Mouse (Mus musculus): ENCODE measurements at regions not wholly inside any gene's neighbourhood (a gene's known extent, or its start where the extent isn't known, plus 50 kb on each side); places are given as distances from the start of the nearest gene placed in this dataset.
A peak's percentile ranks its signal among the peaks of the same experiment; 100 is the strongest.

DNA sequence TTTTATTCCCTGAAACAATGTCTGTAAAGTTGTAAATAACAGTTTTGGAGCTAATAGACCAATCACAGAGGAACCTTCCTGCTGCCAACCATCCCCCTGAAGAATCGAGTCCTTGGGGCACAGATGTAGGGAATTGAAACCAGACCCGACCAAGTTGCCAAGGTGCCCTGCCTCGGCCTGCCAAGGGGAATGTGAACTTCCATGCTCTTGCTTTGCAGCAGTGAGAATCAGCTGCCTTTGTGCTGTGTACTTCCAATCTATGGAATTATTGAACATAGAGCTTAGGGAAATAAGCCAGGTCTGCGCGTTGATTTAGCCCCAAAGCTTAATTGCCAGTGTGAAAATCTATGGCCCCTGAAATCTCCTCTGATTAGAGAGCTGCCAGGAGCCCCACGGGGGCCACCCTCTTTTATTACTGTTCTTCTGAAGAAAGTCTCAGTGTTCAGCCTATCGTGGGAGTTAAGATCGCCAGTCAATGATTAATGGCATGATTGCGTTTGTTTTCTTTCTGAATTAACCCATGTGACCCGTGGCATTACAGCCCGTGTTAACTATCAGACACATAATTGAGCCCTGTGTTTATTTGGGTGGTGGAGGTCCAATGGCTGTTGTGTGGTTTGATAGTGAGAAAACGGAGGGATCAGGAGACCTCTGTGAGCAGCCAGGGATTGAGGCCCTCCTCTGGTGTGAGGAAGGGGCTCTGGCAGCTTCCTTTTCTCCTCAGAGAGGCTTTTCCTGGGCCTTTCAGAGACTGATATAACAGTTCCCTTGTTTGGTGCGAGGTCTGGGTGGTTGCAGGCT is 266.9 kb downstream of the Tbc1d1 start:
- H3K4me3 ChIP-seq (replicated peaks; ENCODE audit: insufficient read depth, low read depth, low read length), result no peak overlapping the region
- no peaks in the 10 kb centered on the region for H3K4me1 ChIP-seq (ENCODE audit: control insufficient read depth, insufficient read depth, low read length)
- H3K27ac ChIP-seq (ENCODE audit: insufficient read depth, low read length), result no peak overlapping the region
- DNase-seq, result no peak
- 53% methylated on average over 13 of the region's 13 CpGs for WGBS
- H3K27me3 ChIP-seq (ENCODE audit: control insufficient read depth, insufficient read depth, low read length), result no peaks in the 10 kb centered on the region
- no peak for TF ChIP-seq POLR2A (IDR thresholded peaks at IDR 0.05; ENCODE audit: borderline replicate concordance, insufficient read depth, low read length)
- no peak for TF ChIP-seq CTCF (IDR thresholded peaks at IDR 0.05; ENCODE audit: borderline replicate concordance, insufficient read depth, low read depth, low read length)

DNA sequence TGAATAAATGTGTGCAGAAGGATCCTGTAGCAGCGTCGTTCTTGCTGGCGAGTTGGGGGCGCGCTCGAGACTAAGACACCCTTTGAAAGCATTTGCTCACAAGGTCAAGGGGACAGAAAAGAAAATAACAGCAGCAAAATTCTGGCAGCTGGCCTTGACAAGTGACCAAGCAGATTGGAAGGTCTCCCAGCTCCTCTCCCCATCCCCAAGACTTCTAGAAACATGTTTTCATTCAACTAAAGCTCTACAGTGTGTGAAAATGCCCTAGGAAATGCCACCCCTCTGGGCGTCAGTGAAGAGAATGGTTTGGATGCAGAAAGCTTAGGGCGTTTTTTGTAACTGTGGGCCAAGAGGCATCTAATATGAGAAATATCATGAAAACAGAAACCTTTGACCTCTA is 272.7 kb downstream of the Tbc1d1 start:
- Histone ChIP-seq H3K4me1 (ENCODE audit: control insufficient read depth, insufficient read depth, low read length) (no peaks in the 10 kb centered on the region), H3K4me3 (replicated peaks; ENCODE audit: insufficient read depth, low read depth, low read length) (no peak overlapping the region), H3K27me3 (ENCODE audit: control insufficient read depth, insufficient read depth, low read length) (no peaks in the 10 kb centered on the region), H3K27ac (ENCODE audit: insufficient read depth, low read length) (no peak overlapping the region)
- peak in 1 of 2 experiments; percentile 9 for DNase-seq
- no peak for TF ChIP-seq POLR2A (IDR thresholded peaks at IDR 0.05; ENCODE audit: borderline replicate concordance, insufficient read depth, low read length)
- TF ChIP-seq CTCF (IDR thresholded peaks at IDR 0.05; ENCODE audit: borderline replicate concordance, insufficient read depth, low read depth, low read length), result no peak
- 75% methylated on average over 8 of the region's 8 CpGs for WGBS

DNA sequence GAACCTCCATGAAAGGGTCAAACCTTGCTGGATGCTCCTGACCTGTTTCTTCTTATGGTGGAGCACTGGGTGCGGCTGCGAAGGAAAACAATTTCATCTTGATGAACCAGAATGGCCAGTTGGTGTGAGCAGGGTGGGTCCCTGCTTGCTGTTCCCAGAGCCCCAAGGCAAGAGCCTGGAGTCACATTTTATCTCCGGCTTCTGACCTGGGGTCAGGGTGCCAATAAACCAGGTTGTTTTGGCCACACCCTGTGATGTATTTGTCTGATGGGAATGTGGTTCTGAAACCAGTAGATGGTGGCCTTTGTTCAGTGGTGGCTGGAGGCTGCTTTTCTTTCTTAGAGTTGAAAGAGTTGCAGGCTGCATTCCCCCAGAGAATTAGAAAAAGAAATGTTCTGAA is 274.4 kb downstream of the Tbc1d1 start:
- Histone ChIP-seq H3K4me1 (ENCODE audit: control insufficient read depth, insufficient read depth, low read length) (no peaks in the 10 kb centered on the region), H3K4me3 (replicated peaks; ENCODE audit: insufficient read depth, low read depth, low read length) (no peak overlapping the region), H3K27me3 (ENCODE audit: control insufficient read depth, insufficient read depth, low read length) (no peaks in the 10 kb centered on the region), H3K27ac (ENCODE audit: insufficient read depth, low read length) (no peak overlapping the region)
- no peak for TF ChIP-seq POLR2A (IDR thresholded peaks at IDR 0.05; ENCODE audit: borderline replicate concordance, insufficient read depth, low read length)
- TF ChIP-seq CTCF (IDR thresholded peaks at IDR 0.05; ENCODE audit: borderline replicate concordance, insufficient read depth, low read depth, low read length), result no peak
- 93% methylated on average over 3 of the region's 3 CpGs for WGBS
- DNase-seq, result no peak

DNA sequence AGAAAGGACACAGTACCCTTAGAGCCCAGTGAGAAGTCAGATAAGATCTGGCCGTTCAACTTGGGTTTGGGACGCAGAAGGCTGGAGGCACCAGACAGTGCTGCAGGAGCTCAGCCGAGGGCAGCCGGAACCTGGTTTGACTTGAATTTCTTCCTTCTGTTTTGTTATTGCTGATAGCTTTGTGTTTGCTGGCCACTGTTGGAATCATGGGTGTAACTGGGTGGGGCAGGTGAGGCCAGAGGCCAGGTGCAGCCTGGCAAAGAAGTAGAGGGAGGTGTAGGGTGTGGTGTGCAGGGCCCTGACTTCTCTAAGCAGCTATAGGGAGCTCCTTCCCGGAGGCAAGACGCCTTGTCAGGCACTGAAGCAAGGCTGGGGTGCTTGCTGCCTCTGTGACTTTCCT is 275.5 kb downstream of the Tbc1d1 start:
- H3K4me1 ChIP-seq (ENCODE audit: control insufficient read depth, insufficient read depth, low read length), result no peaks in the 10 kb centered on the region
- no peaks in the 10 kb centered on the region for H3K27me3 ChIP-seq (ENCODE audit: control insufficient read depth, insufficient read depth, low read length)
- no peak for TF ChIP-seq CTCF (IDR thresholded peaks at IDR 0.05; ENCODE audit: borderline replicate concordance, insufficient read depth, low read depth, low read length)
- TF ChIP-seq POLR2A (IDR thresholded peaks at IDR 0.05; ENCODE audit: borderline replicate concordance, insufficient read depth, low read length), result no peak
- DNase-seq, result no peak
- no peak overlapping the region for H3K27ac ChIP-seq (ENCODE audit: insufficient read depth, low read length)
- no peak overlapping the region for H3K4me3 ChIP-seq (replicated peaks; ENCODE audit: insufficient read depth, low read depth, low read length)
- WGBS, result 95% methylated on average over 6 of the region's 6 CpGs

DNA sequence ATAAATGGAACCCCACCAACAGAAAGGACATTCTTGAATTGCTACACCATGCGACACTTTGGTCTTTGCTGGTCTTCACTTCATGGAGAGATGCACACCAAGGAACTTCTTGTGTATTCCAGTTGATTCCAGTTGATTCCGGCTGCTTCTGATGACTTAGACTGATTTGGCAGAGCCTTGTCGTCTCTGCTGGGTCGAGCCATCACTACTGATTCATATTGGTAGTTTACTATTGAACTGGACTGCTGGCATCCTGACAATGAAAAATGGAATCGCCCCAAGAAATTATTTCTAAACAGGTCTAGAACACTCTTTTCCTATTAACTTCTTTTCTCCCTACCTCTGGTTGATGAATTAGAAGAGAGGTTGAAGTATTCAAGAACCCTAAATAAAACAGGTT is 277.7 kb downstream of the Tbc1d1 start:
- Histone ChIP-seq H3K4me3 (replicated peaks; ENCODE audit: insufficient read depth, low read depth, low read length) (no peak overlapping the region), H3K27ac (ENCODE audit: insufficient read depth, low read length) (no peak overlapping the region), H3K4me1 (ENCODE audit: control insufficient read depth, insufficient read depth, low read length) (no peaks in the 10 kb centered on the region), H3K27me3 (ENCODE audit: control insufficient read depth, insufficient read depth, low read length) (no peaks in the 10 kb centered on the region)
- 66% methylated on average over 5 of the region's 5 CpGs for WGBS
- no peak for TF ChIP-seq CTCF (IDR thresholded peaks at IDR 0.05; ENCODE audit: borderline replicate concordance, insufficient read depth, low read depth, low read length)
- no peak for TF ChIP-seq POLR2A (IDR thresholded peaks at IDR 0.05; ENCODE audit: borderline replicate concordance, insufficient read depth, low read length)
- no peak for DNase-seq

DNA sequence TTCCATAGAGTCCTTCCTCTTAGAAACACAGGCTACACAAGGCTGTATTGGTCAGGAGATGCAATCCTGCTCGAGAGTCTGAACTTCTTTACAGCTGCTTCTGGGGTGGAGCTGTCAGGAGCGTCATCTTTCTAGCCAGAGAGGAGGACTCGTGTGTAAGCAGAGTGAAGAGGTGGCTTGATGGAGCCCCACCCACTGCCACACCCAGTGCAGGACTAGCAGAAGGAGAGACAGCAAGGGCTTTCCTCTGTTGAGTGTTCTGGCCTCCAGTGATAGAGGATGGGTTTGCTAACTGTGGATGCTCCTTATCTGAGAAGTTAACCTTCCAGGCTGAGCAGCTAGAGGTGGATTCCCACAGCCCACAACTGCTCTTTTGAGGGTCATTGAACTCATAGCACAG is 279.4 kb downstream of the Tbc1d1 start:
- Histone ChIP-seq H3K4me3 (replicated peaks; ENCODE audit: insufficient read depth, low read depth, low read length) (no peak overlapping the region), H3K27me3 (ENCODE audit: control insufficient read depth, insufficient read depth, low read length) (no peaks in the 10 kb centered on the region), H3K27ac (ENCODE audit: insufficient read depth, low read length) (no peak overlapping the region), H3K4me1 (ENCODE audit: control insufficient read depth, insufficient read depth, low read length) (no peaks in the 10 kb centered on the region)
- WGBS, result 54% methylated on average over 3 of the region's 3 CpGs
- DNase-seq, result no peak
- TF ChIP-seq POLR2A (IDR thresholded peaks at IDR 0.05; ENCODE audit: borderline replicate concordance, insufficient read depth, low read length) (no peak), CTCF (IDR thresholded peaks at IDR 0.05; ENCODE audit: borderline replicate concordance, insufficient read depth, low read depth, low read length) (no peak)

DNA sequence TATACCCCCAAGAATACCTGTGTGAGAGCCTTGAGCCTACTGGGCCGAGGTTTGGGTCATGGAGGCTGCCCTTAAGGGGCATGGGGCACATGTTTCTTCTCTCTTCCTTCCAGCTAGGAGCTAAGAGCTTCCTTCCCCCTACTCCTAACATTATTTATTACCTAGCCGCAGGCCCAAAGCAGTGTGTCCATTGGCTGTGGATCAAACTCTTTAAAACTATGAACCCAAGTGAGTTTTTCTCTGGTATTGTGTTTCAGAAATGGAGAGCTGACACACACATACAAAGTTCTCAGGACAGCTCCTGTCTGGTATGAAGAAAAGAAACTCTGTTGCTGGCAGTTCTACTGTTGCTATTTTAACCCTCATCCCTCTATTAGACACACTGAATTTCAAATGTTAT is 279.9 kb downstream of the Tbc1d1 start:
- H3K27ac ChIP-seq (ENCODE audit: insufficient read depth, low read length), result no peak overlapping the region
- no peak for DNase-seq
- H3K27me3 ChIP-seq (ENCODE audit: control insufficient read depth, insufficient read depth, low read length), result no peaks in the 10 kb centered on the region
- no peak for TF ChIP-seq CTCF (IDR thresholded peaks at IDR 0.05; ENCODE audit: borderline replicate concordance, insufficient read depth, low read depth, low read length)
- no peak for TF ChIP-seq POLR2A (IDR thresholded peaks at IDR 0.05; ENCODE audit: borderline replicate concordance, insufficient read depth, low read length)
- H3K4me1 ChIP-seq (ENCODE audit: control insufficient read depth, insufficient read depth, low read length), result no peaks in the 10 kb centered on the region
- H3K4me3 ChIP-seq (replicated peaks; ENCODE audit: insufficient read depth, low read depth, low read length), result no peak overlapping the region
- 86% methylated on average over 2 of the region's 2 CpGs for WGBS

DNA sequence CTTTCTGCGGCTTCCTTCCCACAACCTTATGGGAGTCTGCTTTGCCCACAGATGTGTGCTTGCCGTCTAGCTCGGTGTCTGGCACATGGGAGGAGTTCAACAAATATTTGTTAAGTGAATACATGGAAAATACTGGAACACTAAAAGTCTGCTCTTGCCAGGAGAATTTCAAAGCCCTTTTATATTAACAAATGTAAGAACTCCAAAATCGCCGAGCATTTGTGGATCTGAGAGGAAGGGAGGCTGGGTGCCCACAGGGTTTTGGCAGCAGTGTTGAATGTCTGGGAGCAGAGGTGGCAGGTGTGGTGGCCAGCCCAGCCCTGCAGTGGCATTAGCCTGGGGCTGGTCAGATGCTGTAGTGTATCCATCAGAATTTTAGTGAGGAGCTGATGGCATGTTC is 281.6 kb downstream of the Tbc1d1 start:
- Histone ChIP-seq H3K27me3 (ENCODE audit: control insufficient read depth, insufficient read depth, low read length) (no peaks in the 10 kb centered on the region), H3K4me3 (replicated peaks; ENCODE audit: insufficient read depth, low read depth, low read length) (no peak overlapping the region), H3K27ac (ENCODE audit: insufficient read depth, low read length) (no peak overlapping the region), H3K4me1 (ENCODE audit: control insufficient read depth, insufficient read depth, low read length) (no peaks in the 10 kb centered on the region)
- WGBS, result 52% methylated on average over 5 of the region's 5 CpGs
- DNase-seq, result no peak
- no peak for TF ChIP-seq CTCF (IDR thresholded peaks at IDR 0.05; ENCODE audit: borderline replicate concordance, insufficient read depth, low read depth, low read length)
- no peak for TF ChIP-seq POLR2A (IDR thresholded peaks at IDR 0.05; ENCODE audit: borderline replicate concordance, insufficient read depth, low read length)
